Mouse (Mus musculus): ENCODE results near the gene Dock8. TPM values are rescaled to one million over a fixed set of nuclear protein-coding genes. Genes with fewer than 3 reads are reported as not detected.
"Not testable (repeated sequence)": the region's sequence is repeated elsewhere in the genome, so short reads cannot be mapped to it uniquely, and the experiment has no call there.

The Dock8 gene
- polyA plus RNA-seq, 1 experiment from 2014 or later = 2.8 TPM

GRCm38 (mm10) chr19:25022766-25023165 is 23.4 kb downstream of the Dock8 start:
- no peaks in the 10 kb centered on the region for H3K4me1 ChIP-seq (ENCODE audit: control insufficient read depth, insufficient read depth, low read length)
- no peak for ATAC-seq (ENCODE audit: low read depth)
- no peaks in the 10 kb centered on the region for H3K36me3 ChIP-seq (ENCODE audit: control insufficient read depth, insufficient read depth, low read length)
- no peak overlapping the region for H3K4me3 ChIP-seq (ENCODE audit: low read depth, low read length)
- no peak overlapping the region for H3K4me2 ChIP-seq (ENCODE audit: low read depth, low read length)
- no peaks in the 10 kb centered on the region for H3K9me3 ChIP-seq (ENCODE audit: control insufficient read depth, low read length)
- 93% methylated on average over 6 of the region's 6 CpGs for WGBS
- no peak overlapping the region for H3K27ac ChIP-seq (ENCODE audit: low read depth, low read length)
- H3K27me3 ChIP-seq (ENCODE audit: control insufficient read depth, insufficient read depth, low read length) = no peaks in the 10 kb centered on the region
- no peak overlapping the region for H3K9ac ChIP-seq (replicated peaks; ENCODE audit: low read depth, low read length)

GRCm38 (mm10) chr19:25031765-25032164 is 32.4 kb downstream of the Dock8 start:
- Histone ChIP-seq H3K27me3 (ENCODE audit: control insufficient read depth, insufficient read depth, low read length) (no peaks in the 10 kb centered on the region), H3K27ac (ENCODE audit: low read depth, low read length) (no peak overlapping the region), H3K4me2 (ENCODE audit: low read depth, low read length) (no peak overlapping the region), H3K4me1 (ENCODE audit: control insufficient read depth, insufficient read depth, low read length) (no peaks in the 10 kb centered on the region), H3K4me3 (ENCODE audit: low read depth, low read length) (no peak overlapping the region), H3K36me3 (ENCODE audit: control insufficient read depth, insufficient read depth, low read length) (no peaks in the 10 kb centered on the region), H3K9ac (replicated peaks; ENCODE audit: low read depth, low read length) (no peak overlapping the region), H3K9me3 (ENCODE audit: control insufficient read depth, low read length) (no peaks in the 10 kb centered on the region)
- 81% methylated on average over 4 of the region's 4 CpGs for WGBS
- no peak for ATAC-seq (ENCODE audit: low read depth)

- not testable (repeated sequence) for H3K9ac ChIP-seq (replicated peaks; ENCODE audit: low read depth, low read length); H3K27me3 ChIP-seq (ENCODE audit: control insufficient read depth, insufficient read depth, low read length); H3K4me3 ChIP-seq (ENCODE audit: low read depth, low read length); H3K4me2 ChIP-seq (ENCODE audit: low read depth, low read length); H3K27ac ChIP-seq (ENCODE audit: low read depth, low read length); ATAC-seq (ENCODE audit: low read depth); H3K36me3 ChIP-seq (ENCODE audit: control insufficient read depth, insufficient read depth, low read length); H3K4me1 ChIP-seq (ENCODE audit: control insufficient read depth, insufficient read depth, low read length); H3K9me3 ChIP-seq (ENCODE audit: control insufficient read depth, low read length)
- 87% methylated on average over 6 of the region's 18 CpGs for WGBS
Measured at GRCm38 (mm10) chr19:25033008-25033407, 33.7 kb downstream of the Dock8 start.

GRCm38 (mm10) chr19:25035825-25036224 is 36.5 kb downstream of the Dock8 start:
- no peak overlapping the region for H3K9ac ChIP-seq (replicated peaks; ENCODE audit: low read depth, low read length)
- H3K4me1 ChIP-seq (ENCODE audit: control insufficient read depth, insufficient read depth, low read length) = no peaks in the 10 kb centered on the region
- no peak for ATAC-seq (ENCODE audit: low read depth)
- H3K4me3 ChIP-seq (ENCODE audit: low read depth, low read length) = no peak overlapping the region
- H3K27me3 ChIP-seq (ENCODE audit: control insufficient read depth, insufficient read depth, low read length) = no peaks in the 10 kb centered on the region
- WGBS = 93% methylated on average over 6 of the region's 6 CpGs
- H3K9me3 ChIP-seq (ENCODE audit: control insufficient read depth, low read length) = no peaks in the 10 kb centered on the region
- no peak overlapping the region for H3K4me2 ChIP-seq (ENCODE audit: low read depth, low read length)
- H3K36me3 ChIP-seq (ENCODE audit: control insufficient read depth, insufficient read depth, low read length) = no peaks in the 10 kb centered on the region
- H3K27ac ChIP-seq (ENCODE audit: low read depth, low read length) = no peak overlapping the region

- H3K4me3 ChIP-seq (ENCODE audit: low read depth, low read length) = no peak overlapping the region
- no peak for ATAC-seq (ENCODE audit: low read depth)
- no peak overlapping the region for H3K9ac ChIP-seq (replicated peaks; ENCODE audit: low read depth, low read length)
- WGBS = 89% methylated on average over 5 of the region's 5 CpGs
- no peaks in the 10 kb centered on the region for H3K4me1 ChIP-seq (ENCODE audit: control insufficient read depth, insufficient read depth, low read length)
- H3K27me3 ChIP-seq (ENCODE audit: control insufficient read depth, insufficient read depth, low read length) = no peaks in the 10 kb centered on the region
- no peaks in the 10 kb centered on the region for H3K9me3 ChIP-seq (ENCODE audit: control insufficient read depth, low read length)
- no peak overlapping the region for H3K27ac ChIP-seq (ENCODE audit: low read depth, low read length)
- no peak overlapping the region for H3K4me2 ChIP-seq (ENCODE audit: low read depth, low read length)
- no peaks in the 10 kb centered on the region for H3K36me3 ChIP-seq (ENCODE audit: control insufficient read depth, insufficient read depth, low read length)
Measured at GRCm38 (mm10) chr19:25036784-25037183, 37.5 kb downstream of the Dock8 start.

- H3K27me3 ChIP-seq (ENCODE audit: control insufficient read depth, insufficient read depth, low read length) = no peaks in the 10 kb centered on the region
- no peak overlapping the region for H3K9ac ChIP-seq (replicated peaks; ENCODE audit: low read depth, low read length)
- 75% methylated on average over 4 of the region's 4 CpGs for WGBS
- H3K36me3 ChIP-seq (ENCODE audit: control insufficient read depth, insufficient read depth, low read length) = no peaks in the 10 kb centered on the region
- H3K4me1 ChIP-seq (ENCODE audit: control insufficient read depth, insufficient read depth, low read length) = no peaks in the 10 kb centered on the region
- no peak overlapping the region for H3K27ac ChIP-seq (ENCODE audit: low read depth, low read length)
- H3K9me3 ChIP-seq (ENCODE audit: control insufficient read depth, low read length) = no peaks in the 10 kb centered on the region
- no peak overlapping the region for H3K4me3 ChIP-seq (ENCODE audit: low read depth, low read length)
- no peak overlapping the region for H3K4me2 ChIP-seq (ENCODE audit: low read depth, low read length)
- ATAC-seq (ENCODE audit: low read depth) = no peak
Measured at GRCm38 (mm10) chr19:25037249-25037648, 37.9 kb downstream of the Dock8 start.

GRCm38 (mm10) chr19:25038293-25038692 is 39.0 kb downstream of the Dock8 start:
- Histone ChIP-seq H3K9me3 (ENCODE audit: control insufficient read depth, low read length) (no peaks in the 10 kb centered on the region), H3K9ac (replicated peaks; ENCODE audit: low read depth, low read length) (no peak overlapping the region), H3K4me1 (ENCODE audit: control insufficient read depth, insufficient read depth, low read length) (no peaks in the 10 kb centered on the region), H3K4me3 (ENCODE audit: low read depth, low read length) (no peak overlapping the region), H3K27me3 (ENCODE audit: control insufficient read depth, insufficient read depth, low read length) (no peaks in the 10 kb centered on the region), H3K27ac (ENCODE audit: low read depth, low read length) (no peak overlapping the region), H3K4me2 (ENCODE audit: low read depth, low read length) (no peak overlapping the region), H3K36me3 (ENCODE audit: control insufficient read depth, insufficient read depth, low read length) (no peaks in the 10 kb centered on the region)
- no peak for ATAC-seq (ENCODE audit: low read depth)
- 34% methylated on average over 6 of the region's 6 CpGs for WGBS

GRCm38 (mm10) chr19:25041209-25041608 is 41.9 kb downstream of the Dock8 start:
- no peaks in the 10 kb centered on the region for H3K4me1 ChIP-seq (ENCODE audit: control insufficient read depth, insufficient read depth, low read length)
- H3K4me3 ChIP-seq (ENCODE audit: low read depth, low read length) = no peak overlapping the region
- WGBS = 64% methylated on average over 6 of the region's 6 CpGs
- H3K9me3 ChIP-seq (ENCODE audit: control insufficient read depth, low read length) = no peaks in the 10 kb centered on the region
- no peak overlapping the region for H3K4me2 ChIP-seq (ENCODE audit: low read depth, low read length)
- H3K27me3 ChIP-seq (ENCODE audit: control insufficient read depth, insufficient read depth, low read length) = no peaks in the 10 kb centered on the region
- H3K36me3 ChIP-seq (ENCODE audit: control insufficient read depth, insufficient read depth, low read length) = no peaks in the 10 kb centered on the region
- no peak overlapping the region for H3K9ac ChIP-seq (replicated peaks; ENCODE audit: low read depth, low read length)
- no peak overlapping the region for H3K27ac ChIP-seq (ENCODE audit: low read depth, low read length)
- no peak for ATAC-seq (ENCODE audit: low read depth)

- Histone ChIP-seq H3K36me3 (ENCODE audit: control insufficient read depth, insufficient read depth, low read length) (no peaks in the 10 kb centered on the region), H3K27me3 (ENCODE audit: control insufficient read depth, insufficient read depth, low read length) (no peaks in the 10 kb centered on the region), H3K4me1 (ENCODE audit: control insufficient read depth, insufficient read depth, low read length) (no peaks in the 10 kb centered on the region), H3K4me2 (ENCODE audit: low read depth, low read length) (no peak overlapping the region), H3K27ac (ENCODE audit: low read depth, low read length) (no peak overlapping the region), H3K9me3 (ENCODE audit: control insufficient read depth, low read length) (no peaks in the 10 kb centered on the region), H3K9ac (replicated peaks; ENCODE audit: low read depth, low read length) (no peak overlapping the region), H3K4me3 (ENCODE audit: low read depth, low read length) (no peak overlapping the region)
- 79% methylated on average over 11 of the region's 11 CpGs for WGBS
- no peak for ATAC-seq (ENCODE audit: low read depth)
Measured at GRCm38 (mm10) chr19:25042973-25043372, 43.6 kb downstream of the Dock8 start.

- no peak overlapping the region for H3K4me2 ChIP-seq (ENCODE audit: low read depth, low read length)
- no peaks in the 10 kb centered on the region for H3K36me3 ChIP-seq (ENCODE audit: control insufficient read depth, insufficient read depth, low read length)
- no peak overlapping the region for H3K9ac ChIP-seq (replicated peaks; ENCODE audit: low read depth, low read length)
- no peak overlapping the region for H3K27ac ChIP-seq (ENCODE audit: low read depth, low read length)
- WGBS = 94% methylated on average over 3 of the region's 3 CpGs
- H3K4me1 ChIP-seq (ENCODE audit: control insufficient read depth, insufficient read depth, low read length) = no peaks in the 10 kb centered on the region
- H3K4me3 ChIP-seq (ENCODE audit: low read depth, low read length) = no peak overlapping the region
- H3K9me3 ChIP-seq (ENCODE audit: control insufficient read depth, low read length) = no peaks in the 10 kb centered on the region
- no peaks in the 10 kb centered on the region for H3K27me3 ChIP-seq (ENCODE audit: control insufficient read depth, insufficient read depth, low read length)
- no peak for ATAC-seq (ENCODE audit: low read depth)
Measured at GRCm38 (mm10) chr19:25044057-25044456, 44.7 kb downstream of the Dock8 start.

Data from neural tube, embryonic 14.5 days (tissue).